Mouse (Mus musculus): ENCODE results near the gene Akt3. TPM values are rescaled to one million over a fixed set of nuclear protein-coding genes. Genes with fewer than 3 reads are reported as not detected.

The Akt3 gene
- polyA plus RNA-seq, 1 experiment from 2014 or later: 12.0 TPM

DNA sequence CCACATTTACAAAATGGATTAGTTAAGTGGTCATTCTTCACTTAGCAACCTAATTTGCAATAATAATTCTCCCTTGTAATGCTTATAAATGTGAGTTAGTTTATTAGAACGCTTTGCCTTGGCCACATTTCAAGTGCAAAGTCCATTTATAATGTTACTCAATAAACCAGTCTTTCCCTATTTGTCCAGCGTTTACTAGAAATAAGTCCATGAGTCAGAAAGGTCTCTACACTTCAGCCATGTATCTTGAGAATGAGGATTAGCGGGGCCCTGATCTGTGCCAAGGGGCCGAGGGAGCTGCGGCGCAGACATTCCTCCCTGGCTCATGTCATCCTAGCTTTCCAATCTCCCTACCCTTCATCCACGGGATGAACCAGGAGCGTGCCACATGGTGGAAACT lies 275.3 kb downstream of the Akt3 start:
- no peaks in the 10 kb centered on the region for H3K36me3 ChIP-seq (ENCODE audit: inconsistent target)
- WGBS (ENCODE audit: missing documents): over 99% methylated on average over 6 of the region's 8 CpGs

DNA sequence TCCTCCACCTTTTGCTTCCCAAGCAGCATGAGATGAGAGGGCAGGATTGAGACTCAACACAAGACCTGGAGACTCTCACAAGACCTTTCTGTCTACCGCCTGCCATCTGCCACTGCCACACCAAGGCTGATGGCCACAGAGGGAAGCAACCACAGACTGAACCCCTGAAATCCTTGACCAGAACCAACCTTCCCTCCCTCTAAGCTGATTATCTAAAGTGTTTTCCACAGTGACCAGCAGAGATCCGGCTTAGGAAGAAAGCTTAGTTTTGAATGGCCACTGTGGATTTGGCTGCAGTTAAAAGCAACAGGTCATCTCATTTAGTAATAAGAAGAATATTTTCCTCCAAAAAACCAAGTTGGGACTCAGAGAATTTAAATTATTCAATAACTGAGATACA lies 276.5 kb downstream of the Akt3 start:
- no peaks in the 10 kb centered on the region for H3K36me3 ChIP-seq (ENCODE audit: inconsistent target)
- H3K79me2 ChIP-seq (ENCODE audit: inconsistent target): no peaks in the 10 kb centered on the region
- no peak overlapping the region for H3K27ac ChIP-seq
- 100% methylated on average over 2 of the region's 2 CpGs for WGBS (ENCODE audit: missing documents)
- no peak overlapping the region for H3K4me3 ChIP-seq (ENCODE audit: inconsistent target)

More for the DNA sequence above, 275.3 kb downstream of the Akt3 start:
- Histone ChIP-seq H3K27ac (no peak overlapping the region), H3K4me3 (ENCODE audit: inconsistent target) (no peak overlapping the region), H3K79me2 (ENCODE audit: inconsistent target) (no peaks in the 10 kb centered on the region)

DNA sequence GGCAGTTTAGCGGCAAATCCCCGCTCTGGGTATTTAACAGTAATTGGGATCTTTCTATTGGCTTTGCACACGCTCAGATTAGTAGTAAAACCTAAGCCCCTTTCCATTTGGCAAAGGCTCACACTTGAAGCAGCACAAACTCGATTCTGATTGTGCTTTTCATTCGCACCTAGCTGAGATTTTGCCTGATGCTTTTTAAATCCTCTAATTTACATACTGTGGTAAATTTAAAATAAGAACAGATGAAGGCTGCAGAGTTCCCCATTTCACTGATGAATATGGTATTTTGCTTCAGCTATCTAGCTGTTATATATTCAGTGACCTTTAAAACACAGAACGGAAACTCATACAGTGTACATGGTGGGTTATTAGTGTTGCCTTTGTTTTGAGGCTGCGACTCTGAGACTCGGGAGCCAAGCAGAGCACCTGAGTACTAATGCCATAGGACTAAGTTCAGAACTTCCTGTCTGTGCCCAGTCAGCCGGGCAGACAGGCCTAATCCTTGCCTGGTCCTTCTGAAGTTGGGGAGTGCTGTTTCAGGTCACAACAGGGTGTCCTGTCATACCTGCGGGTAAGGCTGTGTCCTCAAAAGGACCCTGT lies 277.1 kb downstream of the Akt3 start:
- no peak overlapping the region for H3K4me3 ChIP-seq (ENCODE audit: inconsistent target)
- 84% methylated on average over 10 of the region's 10 CpGs for WGBS (ENCODE audit: missing documents)
- H3K79me2 ChIP-seq (ENCODE audit: inconsistent target): no peaks in the 10 kb centered on the region
- no peak overlapping the region for H3K27ac ChIP-seq
- no peaks in the 10 kb centered on the region for H3K36me3 ChIP-seq (ENCODE audit: inconsistent target)

DNA sequence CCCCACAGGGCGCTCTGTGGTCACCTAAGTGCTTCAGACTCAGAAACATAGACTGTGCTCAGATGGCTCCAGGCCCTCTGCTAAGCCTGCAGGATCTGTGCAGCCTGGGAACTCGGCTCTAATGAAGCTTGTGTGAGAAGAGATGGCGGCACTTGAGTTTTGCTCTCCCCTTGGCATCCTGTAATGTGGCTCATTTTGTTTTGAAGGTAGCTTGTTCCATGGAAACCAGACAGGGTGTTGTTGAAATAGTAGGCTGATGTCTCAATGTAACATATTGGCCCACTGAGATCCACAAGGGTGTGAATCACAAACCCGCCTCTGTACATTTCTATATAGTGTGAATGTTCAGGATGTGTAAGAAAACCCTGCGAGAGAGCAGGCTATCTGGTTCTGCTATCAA lies 277.9 kb downstream of the Akt3 start:
- WGBS (ENCODE audit: missing documents): 97% methylated on average over 5 of the region's 5 CpGs
- Histone ChIP-seq H3K36me3 (ENCODE audit: inconsistent target) (no peaks in the 10 kb centered on the region), H3K27ac (no peak overlapping the region), H3K79me2 (ENCODE audit: inconsistent target) (no peaks in the 10 kb centered on the region), H3K4me3 (ENCODE audit: inconsistent target) (no peak overlapping the region)

DNA sequence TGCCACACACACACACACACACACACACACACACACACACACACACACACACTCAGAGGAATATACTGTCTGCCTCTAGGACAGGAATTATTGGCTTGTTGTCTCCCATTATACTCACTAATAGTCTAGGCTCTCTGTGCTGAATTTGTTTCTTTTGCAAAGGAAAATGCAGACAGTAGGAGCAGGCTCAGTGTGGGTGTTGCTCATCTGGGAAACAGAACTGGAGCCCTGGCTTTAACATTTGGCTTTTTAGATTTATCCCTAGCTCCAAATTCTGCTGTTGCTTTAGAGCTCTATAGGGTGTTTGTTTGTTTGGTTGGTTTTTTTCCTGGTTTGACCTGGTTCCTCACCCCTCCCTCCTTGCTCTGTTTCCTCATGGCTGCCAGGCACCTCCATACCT lies 278.8 kb downstream of the Akt3 start:
- Histone ChIP-seq H3K27ac (no peak overlapping the region), H3K79me2 (ENCODE audit: inconsistent target) (no peaks in the 10 kb centered on the region), H3K4me3 (ENCODE audit: inconsistent target) (no peak overlapping the region), H3K36me3 (ENCODE audit: inconsistent target) (no peaks in the 10 kb centered on the region)

DNA sequence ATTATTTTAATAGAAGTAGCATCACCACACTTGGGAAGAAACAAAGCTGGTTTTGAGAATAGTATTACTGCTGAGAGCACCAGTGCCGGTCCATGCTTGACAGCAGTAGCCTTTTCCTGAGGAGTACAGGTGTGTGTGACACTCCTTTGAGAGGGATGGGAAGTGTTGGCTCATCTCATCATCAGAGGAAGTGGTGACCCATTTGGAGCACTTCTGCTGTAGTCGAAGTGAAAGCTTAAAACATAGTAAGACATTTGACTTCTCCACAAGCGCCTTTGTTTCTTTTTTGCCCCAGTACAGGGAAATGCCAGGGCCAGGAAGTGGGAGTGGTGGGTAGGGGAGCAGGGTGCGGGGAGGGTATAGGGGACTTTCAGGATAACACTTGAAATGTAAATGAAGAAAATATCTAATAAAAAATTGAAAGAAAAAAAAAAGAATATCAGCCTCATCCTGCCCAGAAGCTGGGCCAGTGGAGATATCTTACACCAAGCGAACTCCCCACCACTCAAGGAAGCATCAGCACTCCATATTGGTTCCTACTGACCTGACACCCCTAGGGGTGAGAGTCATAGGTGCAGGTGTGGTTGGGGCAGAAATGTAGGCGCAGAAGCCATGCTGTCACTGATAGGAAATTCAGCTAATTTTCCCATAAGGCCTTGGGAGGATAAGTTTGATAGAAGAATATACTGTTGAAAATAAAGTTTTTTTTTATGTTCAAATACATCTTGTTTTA lies 284.5 kb downstream of the Akt3 start:
- 57% methylated on average over 6 of the region's 6 CpGs for WGBS (ENCODE audit: missing documents)
- Histone ChIP-seq H3K4me3 (ENCODE audit: inconsistent target) (no peak overlapping the region), H3K79me2 (ENCODE audit: inconsistent target) (no peaks in the 10 kb centered on the region), H3K36me3 (ENCODE audit: inconsistent target) (no peaks in the 10 kb centered on the region), H3K27ac (no peak overlapping the region)

DNA sequence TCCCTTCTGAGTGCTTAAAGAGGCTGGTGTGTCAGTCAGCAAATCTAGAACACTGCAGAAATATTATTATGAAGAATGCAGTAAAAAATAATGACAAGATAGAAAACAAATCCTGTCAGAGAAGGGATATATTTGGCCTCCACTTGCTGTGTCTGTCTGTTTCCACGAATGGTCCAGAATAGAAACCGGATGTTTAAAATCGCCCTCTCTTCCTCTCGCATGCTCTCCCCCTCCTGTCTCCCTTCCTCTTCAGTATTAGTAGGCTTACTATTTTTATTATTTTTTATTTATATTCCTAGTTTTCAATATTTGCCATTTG lies 286.6 kb downstream of the Akt3 start:
- WGBS (ENCODE audit: missing documents): 74% methylated on average over 4 of the region's 4 CpGs
- Histone ChIP-seq H3K36me3 (ENCODE audit: inconsistent target) (no peaks in the 10 kb centered on the region), H3K27ac (no peak overlapping the region), H3K79me2 (ENCODE audit: inconsistent target) (no peaks in the 10 kb centered on the region), H3K4me3 (ENCODE audit: inconsistent target) (no peak overlapping the region)

DNA sequence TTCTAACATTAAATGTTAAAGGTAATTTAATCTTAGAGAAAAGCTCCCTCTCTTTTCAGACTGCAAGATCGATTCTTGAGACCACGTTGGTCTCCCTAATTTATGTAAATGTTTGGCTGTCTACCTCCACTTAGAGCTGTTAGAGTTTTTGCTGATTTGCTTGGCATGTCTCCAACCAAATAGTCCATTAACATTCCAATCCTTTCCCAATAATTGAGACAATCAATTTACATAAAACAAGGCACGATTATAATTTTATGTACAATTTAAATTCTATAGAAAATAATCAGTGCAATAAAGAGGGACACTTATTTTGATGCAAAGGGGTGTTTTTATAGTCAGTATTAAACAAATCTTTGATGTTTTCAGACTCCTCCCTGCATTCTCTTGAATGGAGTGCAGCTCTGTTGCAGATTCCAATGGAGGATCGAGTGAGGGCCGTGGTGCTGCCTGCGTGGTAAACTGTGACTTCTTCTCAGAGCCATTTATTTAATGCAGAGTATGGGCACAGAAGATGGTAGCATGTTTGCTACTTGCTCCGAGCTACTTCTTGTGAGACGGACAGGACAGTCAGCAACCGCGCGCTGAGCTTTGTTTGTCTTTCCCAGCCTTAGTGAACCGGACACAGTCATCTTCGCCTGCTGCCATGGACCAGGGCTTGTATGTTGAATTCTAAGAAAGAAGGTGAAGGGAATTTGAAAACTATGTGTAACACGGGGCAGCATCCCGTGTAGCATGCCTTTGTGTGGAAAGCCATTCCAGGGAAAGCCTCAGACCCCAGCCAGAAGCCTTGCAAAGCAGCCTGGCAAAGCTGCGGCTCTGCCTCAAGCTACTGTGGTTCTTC lies 287.1 kb downstream of the Akt3 start:
- H3K4me3 ChIP-seq (ENCODE audit: inconsistent target): no peak overlapping the region

More for the DNA sequence above, 287.1 kb downstream of the Akt3 start:
- Histone ChIP-seq H3K79me2 (ENCODE audit: inconsistent target) (no peaks in the 10 kb centered on the region), H3K27ac (no peak overlapping the region), H3K36me3 (ENCODE audit: inconsistent target) (no peaks in the 10 kb centered on the region)
- WGBS (ENCODE audit: missing documents): 96% methylated on average over 16 of the region's 16 CpGs

Other genes starting within 250 kb of the Akt3 start
- 9.8 to 13.2 TPM (median 11.6 TPM) in 3 replicates for gene Zbtb18, start 184.1 kb upstream of the Akt3 start, polyA plus RNA-seq (2018)